Mouse (Mus musculus) gastrocnemius, adult 8-10 months (tissue): ENCODE data around the gene Mdfi. TPM values are rescaled to one million over a fixed set of nuclear protein-coding genes. Genes with fewer than 3 reads are reported as not detected.

ENCODE experiments used
- DNase-seq, 2 experiments: peaks; one replicate each; pipeline ENCODE4 v3.0.0; 2022; ENCODE audit warnings: low spot score in 2 of 2
- total RNA-seq, 4 experiments: library from RNA; stranded (reverse); gene quantifications; 2 replicates each; pipeline ENCODE4 v1.2.4; 2022

The Mdfi gene
- total RNA-seq, 4 experiments from 2014 or later, result 0.32 to 1.4 (median 0.55) TPM

DNA sequence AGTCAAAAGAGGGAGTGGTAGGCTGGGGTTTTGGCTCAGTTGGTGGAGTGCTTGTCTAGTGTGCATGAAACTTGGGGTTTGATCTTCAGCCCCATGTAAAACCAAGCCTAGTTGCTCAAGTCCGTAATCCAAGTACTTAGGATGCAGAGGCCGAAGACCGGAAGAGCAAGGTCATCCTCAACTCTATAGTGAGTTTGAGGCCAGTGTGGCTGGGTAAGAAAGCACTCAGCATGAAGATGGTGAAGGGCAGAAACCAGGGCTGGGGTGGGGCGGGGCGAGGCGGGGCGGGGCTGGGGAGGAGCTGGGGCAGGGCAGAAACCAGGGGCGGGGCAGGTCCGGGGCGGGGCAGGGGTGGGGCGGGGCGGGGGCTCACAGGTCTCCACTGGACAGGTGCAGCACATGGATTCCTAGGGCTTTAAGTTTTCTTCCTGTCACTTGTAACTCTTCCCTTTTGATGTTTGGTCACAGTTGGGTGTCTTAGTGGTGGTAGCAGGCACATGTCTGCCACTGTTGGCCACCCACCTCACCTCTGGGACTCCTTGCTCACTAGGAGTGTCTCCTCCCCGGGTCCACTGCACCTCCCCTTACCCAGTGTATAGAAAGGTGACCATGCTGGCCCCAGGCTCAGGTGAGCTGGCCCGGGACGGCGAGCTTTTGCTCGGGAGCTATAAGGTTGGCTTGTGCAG lies 66.9 kb downstream of the Mdfi start:
- no peak for DNase-seq

DNA sequence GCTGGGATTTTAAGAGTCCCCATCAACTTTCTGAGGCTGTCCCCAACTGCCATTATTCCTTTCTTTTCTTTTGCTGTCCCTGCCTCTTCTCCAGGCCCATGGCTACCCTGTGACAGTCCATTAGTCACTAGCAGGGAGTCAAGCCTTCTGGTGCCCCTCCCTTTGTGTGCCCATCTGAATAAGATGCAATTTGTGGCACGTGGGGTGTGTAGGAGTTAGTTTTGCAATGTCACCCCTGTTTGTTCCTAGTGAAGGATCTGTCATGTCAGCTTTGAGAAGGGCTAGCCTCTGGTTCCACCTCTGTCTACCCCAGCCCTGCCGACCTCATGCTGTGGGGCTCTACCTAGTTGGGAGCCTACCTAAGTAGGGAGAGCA lies 67.4 kb downstream of the Mdfi start:
- no peak for DNase-seq

DNA sequence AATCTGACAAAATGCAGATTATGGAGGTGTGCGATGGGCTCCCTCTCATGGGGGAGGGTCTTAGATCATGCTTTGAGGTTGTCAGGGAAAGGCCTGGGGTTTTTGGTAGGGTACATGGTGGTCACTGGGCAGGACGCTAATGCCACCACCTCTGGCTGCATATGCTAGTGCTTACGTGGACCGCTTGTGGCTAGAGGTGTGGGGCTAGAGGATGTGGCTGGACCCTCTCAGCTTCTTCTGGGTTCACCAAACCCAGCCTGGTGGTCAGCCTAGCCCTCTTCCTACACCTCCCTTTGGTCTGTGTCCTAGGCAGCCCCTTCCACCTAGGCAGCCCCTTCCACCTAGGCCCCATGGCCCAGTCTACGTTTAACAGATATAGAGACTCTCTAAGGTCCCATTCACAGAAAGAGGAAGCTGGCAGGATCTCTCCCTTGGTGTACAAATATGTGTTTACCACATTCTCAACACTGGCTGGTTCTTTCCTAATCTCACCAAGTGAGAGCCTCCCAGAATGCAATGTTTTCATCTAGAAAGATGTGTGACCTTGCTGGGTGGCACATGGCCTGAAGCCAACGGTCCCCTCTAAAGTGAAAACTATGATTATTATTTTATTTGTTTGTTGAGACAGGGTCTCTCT lies 68.0 kb downstream of the Mdfi start:
- no peak for DNase-seq

DNA sequence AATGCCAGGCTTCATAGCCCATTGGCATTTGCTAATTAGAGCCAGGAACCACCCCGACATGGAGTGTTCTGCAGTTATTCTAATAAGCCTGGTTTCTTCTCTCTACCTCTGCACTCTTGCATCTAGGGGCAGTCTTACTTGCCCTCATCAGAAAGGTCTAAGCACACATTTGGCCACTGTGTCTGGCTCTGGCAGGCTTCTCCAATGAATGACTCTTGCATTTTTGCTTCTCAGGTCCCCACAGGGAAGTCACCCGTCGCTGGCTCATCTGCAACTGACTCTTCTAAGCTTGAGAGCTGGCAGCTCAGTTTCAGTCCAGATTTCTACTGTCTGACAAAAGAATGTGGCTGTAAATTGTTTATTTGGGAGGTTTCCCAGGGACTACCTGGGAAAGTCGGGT lies 68.5 kb downstream of the Mdfi start:
- no peak for DNase-seq

Other genes with a start within 250 kb of the Mdfi start
- gene Bysl, start 223.2 kb downstream of the Mdfi start, total RNA-seq, result 10 to 100 TPM; 13.8 to 16.5 (median 14.2) TPM
- 10 to 100 TPM; 13.3 to 19.3 (median 18.1) TPM for gene Med20, start 223.1 kb downstream of the Mdfi start, total RNA-seq
- gene Gm20517, start 223.1 kb downstream of the Mdfi start, total RNA-seq, result 1 to 10 TPM in 3 of 4 experiments, under 1 TPM in 1; 0.77 to 2.8 (median 1.6) TPM
- 1 to 10 TPM; 2.0 to 3.4 (median 3.2) TPM for gene Usp49, start 204.0 kb downstream of the Mdfi start, total RNA-seq
- gene Tomm6, start 146.3 kb downstream of the Mdfi start, total RNA-seq, result 100 to 1,000 TPM; 106 to 129 (median 114) TPM
- gene Frs3, start 145.7 kb downstream of the Mdfi start, total RNA-seq, result 1 to 10 TPM; 4.3 to 6.0 (median 5.2) TPM
- gene Gm21981, start 140.2 kb downstream of the Mdfi start, total RNA-seq, result under 1 TPM in 2 of 4 experiments, not detected in 2; 0.17 to 0.39 TPM
- 1 to 10 TPM in 3 of 4 experiments, under 1 TPM in 1; 0.56 to 3.3 (median 2.3) TPM for gene Prickle4, start 140.0 kb downstream of the Mdfi start, total RNA-seq
- not detected for gene Pgc, start 107.8 kb downstream of the Mdfi start, total RNA-seq
- gene Tfeb, start 97.7 kb downstream of the Mdfi start, total RNA-seq, result 100 to 1,000 TPM; 102 to 107 (median 103) TPM
- 1 to 10 TPM; 5.9 to 7.8 (median 6.6) TPM for gene Foxp4, start 90.0 kb upstream of the Mdfi start, total RNA-seq
- not detected for gene 1700122O11Rik, start 203.6 kb upstream of the Mdfi start, total RNA-seq